Mouse (Mus musculus): ENCODE results near the gene Kcnj4. TPM values are rescaled to one million over a fixed set of nuclear protein-coding genes. Genes with fewer than 3 reads are reported as not detected.

Gene Kcnj4
- polyA plus RNA-seq, 2 experiments = not detected

- DNase-seq (ENCODE audit: low read depth in 3 of 3, low spot score in 3 of 3) = no peak
- Histone ChIP-seq H3K27me3 (ENCODE audit: control insufficient read depth, insufficient read depth, low read length) (no peaks in the 10 kb centered on the region; the same call in 1 of the 2 replicates), H3K4me1 (replicated peaks; ENCODE audit: control insufficient read depth in 2 of 2, insufficient read depth in 2 of 2, low read length in 1 of 2) (peaks cover 4 to 10% of the 10 kb centered on the region in 2 experiments), H3K9ac (replicated peaks) (no peak overlapping the region), H3K36me3 (replicated peaks; ENCODE audit: control insufficient read depth, insufficient read depth, low read depth) (no peaks in the 10 kb centered on the region), H3K9me3 (ENCODE audit: control insufficient read depth, low read length) (no peaks in the 10 kb centered on the region), H3K4me3 (ENCODE audit: insufficient read depth in 1 of 2, low read depth in 2 of 2, low read length in 2 of 2) (no peak overlapping the region), H3K27ac (no peak overlapping the region), H3K4me2 (ENCODE audit: low read depth) (no peak overlapping the region)
- TF ChIP-seq EP300 (IDR thresholded peaks at IDR 0.05; ENCODE audit: low read depth) = no peak
- TF ChIP-seq CTCF (IDR thresholded peaks at IDR 0.05; ENCODE audit: low read depth) = no peak
- no peak for ATAC-seq (ENCODE audit: insufficient read depth)
- 77% methylated on average over 6 of the region's 6 CpGs for WGBS (ENCODE audit: insufficient replicate concordance)
These were observed 66.7 kb downstream of the Kcnj4 start for GRCm38 (mm10) chr15:79438209-79438810.

GRCm38 (mm10) chr15:79437541-79438208, 67.4 kb downstream of the Kcnj4 start:
- no peaks in the 10 kb centered on the region for H3K36me3 ChIP-seq (replicated peaks; ENCODE audit: control insufficient read depth, insufficient read depth, low read depth)
- ATAC-seq (ENCODE audit: insufficient read depth) = no peak
- peaks cover 4 to 14% of the 10 kb centered on the region in 2 experiments for H3K4me1 ChIP-seq (replicated peaks; ENCODE audit: control insufficient read depth in 2 of 2, insufficient read depth in 2 of 2, low read length in 1 of 2)
- H3K9me3 ChIP-seq (ENCODE audit: control insufficient read depth, low read length) = no peaks in the 10 kb centered on the region
- no peak for DNase-seq (ENCODE audit: low read depth in 3 of 3, low spot score in 3 of 3)
- WGBS (ENCODE audit: insufficient replicate concordance) = 72% methylated on average over 12 of the region's 12 CpGs
- no peak overlapping the region for H3K4me2 ChIP-seq (ENCODE audit: low read depth)
- H3K27ac ChIP-seq = no peak overlapping the region
- H3K27me3 ChIP-seq (ENCODE audit: control insufficient read depth, insufficient read depth, low read length) = no peaks in the 10 kb centered on the region; the same call in 1 of the 2 replicates
- H3K4me3 ChIP-seq (ENCODE audit: insufficient read depth in 1 of 2, low read depth in 2 of 2, low read length in 2 of 2) = no peak overlapping the region
- TF ChIP-seq CTCF (IDR thresholded peaks at IDR 0.05; ENCODE audit: low read depth) (no peak), EP300 (IDR thresholded peaks at IDR 0.05; ENCODE audit: low read depth) (no peak)
- H3K9ac ChIP-seq (replicated peaks) = no peak overlapping the region

- no peak overlapping the region for H3K27ac ChIP-seq
- 55% methylated on average over 7 of the region's 7 CpGs for WGBS (ENCODE audit: insufficient replicate concordance)
- no peaks in the 10 kb centered on the region for H3K36me3 ChIP-seq (replicated peaks; ENCODE audit: control insufficient read depth, insufficient read depth, low read depth)
- ATAC-seq (ENCODE audit: insufficient read depth) (no peak), DNase-seq (ENCODE audit: low read depth in 3 of 3, low spot score in 3 of 3) (no peak)
- H3K27me3 ChIP-seq (ENCODE audit: control insufficient read depth, insufficient read depth, low read length) = no peaks in the 10 kb centered on the region; the same call in 1 of the 2 replicates
- TF ChIP-seq CTCF (IDR thresholded peaks at IDR 0.05; ENCODE audit: low read depth) (no peak), EP300 (IDR thresholded peaks at IDR 0.05; ENCODE audit: low read depth) (no peak)
- peaks cover 4 to 21% of the 10 kb centered on the region in 2 experiments for H3K4me1 ChIP-seq (replicated peaks; ENCODE audit: control insufficient read depth in 2 of 2, insufficient read depth in 2 of 2, low read length in 1 of 2)
- no peak overlapping the region for H3K4me2 ChIP-seq (ENCODE audit: low read depth)
- H3K9me3 ChIP-seq (ENCODE audit: control insufficient read depth, low read length) = no peaks in the 10 kb centered on the region
- no peak overlapping the region for H3K9ac ChIP-seq (replicated peaks)
- H3K4me3 ChIP-seq (ENCODE audit: insufficient read depth in 1 of 2, low read depth in 2 of 2, low read length in 2 of 2) = no peak overlapping the region
These were observed 68.5 kb downstream of the Kcnj4 start for GRCm38 (mm10) chr15:79436481-79436921.

GRCm38 (mm10) chr15:79435191-79435671, 69.8 kb downstream of the Kcnj4 start:
- peak; percentile 18; the same call in 1 of the 2 replicates for ATAC-seq (ENCODE audit: insufficient read depth)
- WGBS (ENCODE audit: insufficient replicate concordance) = 20% methylated on average over 7 of the region's 7 CpGs
- H3K9ac ChIP-seq (replicated peaks) = no peak overlapping the region
- TF ChIP-seq CTCF (IDR thresholded peaks at IDR 0.05; ENCODE audit: low read depth) (no peak), EP300 (IDR thresholded peaks at IDR 0.05; ENCODE audit: low read depth) (no peak)
- H3K4me2 ChIP-seq (ENCODE audit: low read depth) = no peak overlapping the region
- H3K4me1 ChIP-seq (replicated peaks; ENCODE audit: control insufficient read depth in 2 of 2, insufficient read depth in 2 of 2, low read length in 1 of 2) = peaks cover 4 to 18% of the 10 kb centered on the region in 2 experiments; a peak in 3 of 4 replicates
- no peak overlapping the region for H3K27ac ChIP-seq
- H3K9me3 ChIP-seq (ENCODE audit: control insufficient read depth, low read length) = no peaks in the 10 kb centered on the region
- H3K4me3 ChIP-seq (ENCODE audit: insufficient read depth in 1 of 2, low read depth in 2 of 2, low read length in 2 of 2) = no peak overlapping the region
- no peak for DNase-seq (ENCODE audit: low read depth in 3 of 3, low spot score in 3 of 3)
- no peaks in the 10 kb centered on the region for H3K27me3 ChIP-seq (ENCODE audit: control insufficient read depth, insufficient read depth, low read length)
- no peaks in the 10 kb centered on the region for H3K36me3 ChIP-seq (replicated peaks; ENCODE audit: control insufficient read depth, insufficient read depth, low read depth)

Small RNAs within 50 kb of the gene (microRNA-seq; reads per million reads assigned to microRNA genes)
- gene Gm44302 = not detected

Other genes starting within 250 kb of the Kcnj4 start
- 3.9 and 7.9 TPM in 2 replicates for gene Baiap2l2, start 219.7 kb downstream of the Kcnj4 start, polyA plus RNA-seq (2012; rRNA removed)
- gene Baiap2l2, start 219.7 kb downstream of the Kcnj4 start, polyA plus RNA-seq (2014; fragmentation: Nextera tagmentation; extraction: Ambion mirVana) = 1.2 and 1.9 TPM in 2 replicates
- gene Pla2g6, start 176.9 kb downstream of the Kcnj4 start, polyA plus RNA-seq (2012; rRNA removed) = 10.5 and 11.8 TPM in 2 replicates
- 7.9 and 9.9 TPM in 2 replicates for gene Pla2g6, start 176.9 kb downstream of the Kcnj4 start, polyA plus RNA-seq (2014; fragmentation: Nextera tagmentation; extraction: Ambion mirVana)
- gene Maff, start 158.6 kb downstream of the Kcnj4 start, polyA plus RNA-seq (2012; rRNA removed) = 1.8 TPM in 2 replicates
- gene Maff, start 158.6 kb downstream of the Kcnj4 start, polyA plus RNA-seq (2014; fragmentation: Nextera tagmentation; extraction: Ambion mirVana) = 0.80 and 1.1 TPM in 2 replicates
- 7.2 and 10.3 TPM in 2 replicates for gene Tmem184b, start 101.7 kb downstream of the Kcnj4 start, polyA plus RNA-seq (2012; rRNA removed)
- gene Tmem184b, start 101.7 kb downstream of the Kcnj4 start, polyA plus RNA-seq (2014; fragmentation: Nextera tagmentation; extraction: Ambion mirVana) = 5.7 and 8.6 TPM in 2 replicates
- gene Csnk1e, start 49.7 kb downstream of the Kcnj4 start, polyA plus RNA-seq (2012; rRNA removed) = 9.5 and 9.8 TPM in 2 replicates
- 3.7 and 5.5 TPM in 2 replicates for gene Csnk1e, start 49.7 kb downstream of the Kcnj4 start, polyA plus RNA-seq (2014; fragmentation: Nextera tagmentation; extraction: Ambion mirVana)
- 2.3 and 2.6 TPM in 2 replicates for gene Kdelr3, start 11.2 kb upstream of the Kcnj4 start, polyA plus RNA-seq (2012; rRNA removed)
- 3.2 TPM in 2 replicates for gene Kdelr3, start 11.2 kb upstream of the Kcnj4 start, polyA plus RNA-seq (2014; fragmentation: Nextera tagmentation; extraction: Ambion mirVana)
- gene Ddx17, start 41.5 kb upstream of the Kcnj4 start, polyA plus RNA-seq (2012; rRNA removed) = 71.4 and 104 TPM in 2 replicates
- 13.9 and 19.0 TPM in 2 replicates for gene Ddx17, start 41.5 kb upstream of the Kcnj4 start, polyA plus RNA-seq (2014; fragmentation: Nextera tagmentation; extraction: Ambion mirVana)
- gene Dmc1, start 99.9 kb upstream of the Kcnj4 start, polyA plus RNA-seq (2012; rRNA removed) = 0.22 and 0.40 TPM in 2 replicates
- gene Dmc1, start 99.9 kb upstream of the Kcnj4 start, polyA plus RNA-seq (2014; fragmentation: Nextera tagmentation; extraction: Ambion mirVana) = 0.32 TPM in 2 replicates
- gene Fam227a, start 153.7 kb upstream of the Kcnj4 start, polyA plus RNA-seq (2012; rRNA removed) = 0.26 and 0.35 TPM in 2 replicates
- gene Fam227a, start 153.7 kb upstream of the Kcnj4 start, polyA plus RNA-seq (2014; fragmentation: Nextera tagmentation; extraction: Ambion mirVana) = 0.06 TPM in 1 of 2 replicates, not detected in the other
- 4.0 and 4.6 TPM in 2 replicates for gene Cby1, start 154.0 kb upstream of the Kcnj4 start, polyA plus RNA-seq (2012; rRNA removed)
- gene Cby1, start 154.0 kb upstream of the Kcnj4 start, polyA plus RNA-seq (2014; fragmentation: Nextera tagmentation; extraction: Ambion mirVana) = 13.4 and 15.7 TPM in 2 replicates
- gene Tomm22, start 165.6 kb upstream of the Kcnj4 start, polyA plus RNA-seq (2012; rRNA removed) = 51.1 and 58.4 TPM in 2 replicates
- 142 and 148 TPM in 2 replicates for gene Tomm22, start 165.6 kb upstream of the Kcnj4 start, polyA plus RNA-seq (2014; fragmentation: Nextera tagmentation; extraction: Ambion mirVana)
- 19.7 and 21.4 TPM in 2 replicates for gene Josd1, start 182.7 kb upstream of the Kcnj4 start, polyA plus RNA-seq (2012; rRNA removed)
- gene Josd1, start 182.7 kb upstream of the Kcnj4 start, polyA plus RNA-seq (2014; fragmentation: Nextera tagmentation; extraction: Ambion mirVana) = 13.0 and 13.2 TPM in 2 replicates
- 23.5 and 23.7 TPM in 2 replicates for gene Gtpbp1, start 185.6 kb upstream of the Kcnj4 start, polyA plus RNA-seq (2012; rRNA removed)
- gene Gtpbp1, start 185.6 kb upstream of the Kcnj4 start, polyA plus RNA-seq (2014; fragmentation: Nextera tagmentation; extraction: Ambion mirVana) = 22.6 and 28.2 TPM in 2 replicates
- gene Sun2, start 237.3 kb upstream of the Kcnj4 start, polyA plus RNA-seq (2012; rRNA removed) = 6.2 and 7.0 TPM in 2 replicates
- gene Sun2, start 237.3 kb upstream of the Kcnj4 start, polyA plus RNA-seq (2014; fragmentation: Nextera tagmentation; extraction: Ambion mirVana) = 1.6 TPM in 2 replicates

Measured in liver, embryonic 14.5 days (tissue).